Mouse (Mus musculus): ENCODE data around the gene Anks1. TPM values are rescaled to one million over a fixed set of nuclear protein-coding genes. Genes with fewer than 3 reads are reported as not detected.
A peak's percentile ranks its signal among the peaks of the same experiment; 100 is the strongest.

The Anks1 gene
- polyA plus RNA-seq, 1 experiment from 2014 or later: 36.5 TPM

GRCm38 (mm10) chr17:27886499-27887210 lies 22.5 kb upstream of the Anks1 start:
- Histone ChIP-seq H3K4me2 (ENCODE audit: low read length) (no peak overlapping the region), H3K36me3 (ENCODE audit: control insufficient read depth, insufficient read depth) (peaks cover 16% of the 10 kb centered on the region), H3K27ac (ENCODE audit: low read length) (no peak overlapping the region), H3K4me1 (replicated peaks; ENCODE audit: control insufficient read depth, insufficient read depth, low read length) (no peaks in the 10 kb centered on the region), H3K9ac (replicated peaks; ENCODE audit: low read depth, low read length) (no peak overlapping the region), H3K9me3 (ENCODE audit: control insufficient read depth, low read length) (no peaks in the 10 kb centered on the region), H3K4me3 (replicated peaks; ENCODE audit: low read length) (no peak overlapping the region), H3K27me3 (replicated peaks; ENCODE audit: control insufficient read depth, insufficient read depth, low read length) (no peaks in the 10 kb centered on the region)
- no peak for ATAC-seq
- WGBS: 84% methylated on average over 19 of the region's 19 CpGs

- Histone ChIP-seq H3K36me3 (ENCODE audit: control insufficient read depth, insufficient read depth) (peaks cover 12% of the 10 kb centered on the region), H3K9me3 (ENCODE audit: control insufficient read depth, low read length) (no peaks in the 10 kb centered on the region), H3K27ac (ENCODE audit: low read length) (peak overlapping the region; percentile 58), H3K9ac (replicated peaks; ENCODE audit: low read depth, low read length) (peak overlapping the region; percentile 76), H3K4me2 (ENCODE audit: low read length) (peak overlapping the region; percentile 98), H3K27me3 (replicated peaks; ENCODE audit: control insufficient read depth, insufficient read depth, low read length) (no peaks in the 10 kb centered on the region), H3K4me1 (replicated peaks; ENCODE audit: control insufficient read depth, insufficient read depth, low read length) (peaks cover 42% of the 10 kb centered on the region), H3K4me3 (replicated peaks; ENCODE audit: low read length) (peak overlapping the region; percentile 64)
- ATAC-seq: peak; percentile 35; the same call in 1 of the 2 replicates
- under 1% methylated on average over 45 of the region's 45 CpGs for WGBS
Observed at GRCm38 (mm10) chr17:27907512-27908205, 1.4 kb upstream of the Anks1 start.

DNA sequence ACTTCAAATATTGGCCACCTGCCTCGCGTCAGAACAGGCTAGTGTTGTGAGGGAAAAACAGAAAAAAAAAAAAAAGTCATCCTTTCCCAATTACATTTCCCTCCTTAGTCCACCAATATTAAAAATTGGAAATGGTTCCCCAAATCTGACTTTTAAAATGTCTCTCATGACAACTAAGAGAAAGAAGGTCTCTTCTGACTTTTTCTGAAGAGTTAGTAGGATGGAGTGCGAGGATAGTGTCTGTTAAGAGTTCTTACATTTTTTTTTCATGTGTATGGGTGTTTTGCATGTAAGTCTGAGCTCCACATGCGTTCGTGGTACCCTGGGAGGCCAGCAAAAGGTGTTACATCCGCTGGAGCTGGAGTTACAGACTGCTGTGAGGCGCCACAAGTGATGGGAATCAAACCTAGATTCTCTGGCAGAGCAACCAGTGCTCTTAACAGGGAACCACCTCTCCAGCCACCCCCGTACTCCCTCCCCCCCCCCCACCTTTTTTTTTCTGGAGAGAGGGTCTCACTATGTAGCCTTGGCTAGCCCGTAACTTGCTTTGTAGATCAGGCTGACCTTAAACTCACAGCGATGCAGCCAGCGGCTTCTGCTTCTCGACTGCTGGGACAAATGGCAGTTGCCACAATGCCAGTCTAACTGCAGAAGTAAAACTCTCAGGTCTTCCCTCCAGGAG lies 759 bp upstream of the Anks1 start:
- WGBS: under 1% methylated on average over 12 of the region's 12 CpGs
- H3K36me3 ChIP-seq (ENCODE audit: control insufficient read depth, insufficient read depth): peaks cover 5% of the 10 kb centered on the region
- peak overlapping the region; percentile 82 for H3K27ac ChIP-seq (ENCODE audit: low read length)
- no peak; the same call in 1 of the 2 replicates for ATAC-seq
- H3K4me2 ChIP-seq (ENCODE audit: low read length): peak overlapping the region; percentile 98
- H3K9ac ChIP-seq (replicated peaks; ENCODE audit: low read depth, low read length): peak overlapping the region; percentile 83
- peak overlapping the region; percentile 64 for H3K4me3 ChIP-seq (replicated peaks; ENCODE audit: low read length)
- H3K27me3 ChIP-seq (replicated peaks; ENCODE audit: control insufficient read depth, insufficient read depth, low read length): no peaks in the 10 kb centered on the region
- no peaks in the 10 kb centered on the region for H3K9me3 ChIP-seq (ENCODE audit: control insufficient read depth, low read length)
- H3K4me1 ChIP-seq (replicated peaks; ENCODE audit: control insufficient read depth, insufficient read depth, low read length): peaks cover 42% of the 10 kb centered on the region

DNA sequence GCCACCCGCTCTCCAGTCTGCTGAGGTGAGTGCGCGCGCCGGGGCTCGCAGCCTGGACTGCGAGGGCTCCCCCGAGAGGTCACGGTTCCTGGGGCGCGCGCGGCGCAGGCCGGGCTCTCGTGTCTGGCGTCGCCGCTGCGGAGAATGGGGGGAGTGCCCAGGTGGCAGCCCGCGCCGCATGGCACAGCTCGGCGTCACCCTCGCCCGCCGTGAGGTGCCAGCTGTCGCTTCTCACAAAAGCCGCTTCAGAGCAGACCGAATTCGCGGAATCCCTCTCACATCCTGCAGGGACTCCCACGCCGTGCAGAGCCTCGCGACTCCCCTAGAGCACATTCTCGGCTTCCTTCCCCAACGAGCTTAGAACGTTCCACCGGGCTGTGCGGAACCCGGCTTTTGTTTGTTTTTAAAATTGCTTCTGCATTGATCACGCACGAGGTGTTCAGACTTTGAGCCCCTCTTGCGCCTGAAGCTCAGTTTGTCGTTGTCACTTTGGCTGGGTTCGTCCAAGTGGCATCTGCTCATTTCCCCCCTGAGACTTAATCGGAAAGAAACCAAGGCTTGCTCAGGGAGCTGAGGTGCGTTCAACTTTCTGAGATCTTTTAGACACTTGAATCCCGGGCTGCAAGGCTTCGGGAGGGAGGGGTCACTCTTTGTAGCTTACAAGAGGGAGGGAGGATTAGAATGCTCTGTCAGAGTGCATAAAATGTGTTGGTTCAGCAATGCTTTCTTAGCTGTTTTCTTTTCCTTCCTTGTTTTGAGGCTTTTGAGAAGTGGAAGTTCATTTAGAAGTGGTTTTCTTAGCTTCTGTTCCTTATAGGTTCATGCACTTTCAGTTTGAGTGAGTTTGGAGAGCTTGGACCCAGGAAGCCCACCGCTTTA lies 755 bp downstream of the Anks1 start, which contains the start of gene Taf11:
Gene Taf11, minus strand, starts transcription at position 223 of the 879 bp plus-strand sequence.
- Histone ChIP-seq H3K4me1 (replicated peaks; ENCODE audit: control insufficient read depth, insufficient read depth, low read length) (peaks cover 42% of the 10 kb centered on the region), H3K27me3 (replicated peaks; ENCODE audit: control insufficient read depth, insufficient read depth, low read length) (no peaks in the 10 kb centered on the region), H3K27ac (ENCODE audit: low read length) (peak within 1 kb of the TSS; percentile 82), H3K4me2 (ENCODE audit: low read length) (peak within 1 kb of the TSS; percentile 98), H3K9me3 (ENCODE audit: control insufficient read depth, low read length) (no peaks in the 10 kb centered on the region), H3K9ac (replicated peaks; ENCODE audit: low read depth, low read length) (peak within 1 kb of the TSS; percentile 83), H3K36me3 (ENCODE audit: control insufficient read depth, insufficient read depth) (no peaks in the 10 kb centered on the region), H3K4me3 (replicated peaks; ENCODE audit: low read length) (peak within 1 kb of the TSS; percentile 64)
- peak; percentile 63 for ATAC-seq
- 1% methylated on average over 53 of the region's 53 CpGs for WGBS

GRCm38 (mm10) chr17:27911371-27911770 lies 2.3 kb downstream of the Anks1 start:
- Histone ChIP-seq H3K9ac (replicated peaks; ENCODE audit: low read depth, low read length) (no peak overlapping the region), H3K36me3 (ENCODE audit: control insufficient read depth, insufficient read depth) (no peaks in the 10 kb centered on the region), H3K27me3 (replicated peaks; ENCODE audit: control insufficient read depth, insufficient read depth, low read length) (no peaks in the 10 kb centered on the region), H3K4me2 (ENCODE audit: low read length) (no peak overlapping the region), H3K9me3 (ENCODE audit: control insufficient read depth, low read length) (no peaks in the 10 kb centered on the region), H3K4me1 (replicated peaks; ENCODE audit: control insufficient read depth, insufficient read depth, low read length) (peaks cover 35% of the 10 kb centered on the region), H3K27ac (ENCODE audit: low read length) (no peak overlapping the region), H3K4me3 (replicated peaks; ENCODE audit: low read length) (no peak overlapping the region)
- WGBS: 93% methylated on average over 7 of the region's 7 CpGs
- no peak for ATAC-seq

GRCm38 (mm10) chr17:27914742-27915141 lies 5.6 kb downstream of the Anks1 start:
- WGBS: 87% methylated on average over 4 of the region's 4 CpGs
- Histone ChIP-seq H3K4me1 (replicated peaks; ENCODE audit: control insufficient read depth, insufficient read depth, low read length) (peaks cover 19% of the 10 kb centered on the region), H3K27me3 (replicated peaks; ENCODE audit: control insufficient read depth, insufficient read depth, low read length) (no peaks in the 10 kb centered on the region), H3K27ac (ENCODE audit: low read length) (no peak overlapping the region), H3K9ac (replicated peaks; ENCODE audit: low read depth, low read length) (no peak overlapping the region), H3K4me3 (replicated peaks; ENCODE audit: low read length) (no peak overlapping the region), H3K9me3 (ENCODE audit: control insufficient read depth, low read length) (no peaks in the 10 kb centered on the region), H3K4me2 (ENCODE audit: low read length) (no peak overlapping the region), H3K36me3 (ENCODE audit: control insufficient read depth, insufficient read depth) (no peaks in the 10 kb centered on the region)
- no peak for ATAC-seq

GRCm38 (mm10) chr17:27916366-27916765 lies 7.3 kb downstream of the Anks1 start:
- peaks cover 4% of the 10 kb centered on the region for H3K4me1 ChIP-seq (replicated peaks; ENCODE audit: control insufficient read depth, insufficient read depth, low read length)
- ATAC-seq: no peak
- no peak overlapping the region for H3K4me3 ChIP-seq (replicated peaks; ENCODE audit: low read length)
- no peaks in the 10 kb centered on the region for H3K9me3 ChIP-seq (ENCODE audit: control insufficient read depth, low read length)
- no peaks in the 10 kb centered on the region for H3K27me3 ChIP-seq (replicated peaks; ENCODE audit: control insufficient read depth, insufficient read depth, low read length)
- no peaks in the 10 kb centered on the region for H3K36me3 ChIP-seq (ENCODE audit: control insufficient read depth, insufficient read depth)
- H3K27ac ChIP-seq (ENCODE audit: low read length): no peak overlapping the region
- H3K4me2 ChIP-seq (ENCODE audit: low read length): no peak overlapping the region
- no peak overlapping the region for H3K9ac ChIP-seq (replicated peaks; ENCODE audit: low read depth, low read length)
- 86% methylated on average over 4 of the region's 4 CpGs for WGBS

DNA sequence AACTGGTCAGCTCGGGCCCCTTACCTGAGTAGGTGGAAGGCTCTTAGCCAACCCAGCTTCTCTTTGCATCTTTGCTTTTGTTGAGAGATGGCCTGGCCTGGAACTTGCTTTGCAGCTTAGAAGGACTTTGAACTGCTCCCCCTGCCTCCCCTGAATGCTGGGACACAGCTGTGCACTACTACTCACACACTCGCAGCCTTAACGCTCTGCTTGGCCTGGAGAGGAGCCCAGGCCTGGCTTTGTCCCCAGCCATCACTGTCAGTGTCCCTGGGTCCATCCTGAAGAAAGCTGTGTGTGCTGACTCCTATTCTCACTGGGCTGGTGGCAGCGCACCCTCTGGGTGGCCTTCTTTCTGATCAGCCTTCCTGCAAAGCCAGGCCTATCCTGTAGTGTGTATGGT lies 11.6 kb downstream of the Anks1 start:
- H3K4me2 ChIP-seq (ENCODE audit: low read length): no peak overlapping the region
- peaks cover 6% of the 10 kb centered on the region for H3K4me1 ChIP-seq (replicated peaks; ENCODE audit: control insufficient read depth, insufficient read depth, low read length)
- WGBS: 74% methylated on average over 4 of the region's 4 CpGs
- H3K36me3 ChIP-seq (ENCODE audit: control insufficient read depth, insufficient read depth): no peaks in the 10 kb centered on the region
- no peaks in the 10 kb centered on the region for H3K27me3 ChIP-seq (replicated peaks; ENCODE audit: control insufficient read depth, insufficient read depth, low read length)
- no peak overlapping the region for H3K4me3 ChIP-seq (replicated peaks; ENCODE audit: low read length)
- no peaks in the 10 kb centered on the region for H3K9me3 ChIP-seq (ENCODE audit: control insufficient read depth, low read length)
- H3K9ac ChIP-seq (replicated peaks; ENCODE audit: low read depth, low read length): no peak overlapping the region
- ATAC-seq: no peak
- no peak overlapping the region for H3K27ac ChIP-seq (ENCODE audit: low read length)
